Mouse (Mus musculus): ENCODE results near the gene Slc27a2. TPM values are rescaled to one million over a fixed set of nuclear protein-coding genes. Genes with fewer than 3 reads are reported as not detected.

Gene Slc27a2
- polyA plus RNA-seq (2015; fragmentation: Nextera tagmentation; extraction: Ambion mirVana) = 11.6 and 12.1 TPM in 2 replicates

GRCm38 (mm10) chr2:126552357-126553290 lies at the start of gene Slc27a2:
Gene Slc27a2 (plus strand): TSS chr2:126552407.

GRCm38 (mm10) chr2:126619249-126619704 lies 67.1 kb downstream of the Slc27a2 start, which contains the start of gene Hdc:
Gene Hdc (minus strand): TSS chr2:126619299.

Other genes with a start within 250 kb of the Slc27a2 start
- 0.04 TPM in 1 of 2 replicates, not detected in the other for gene Atp8b4, start 51.7 kb upstream of the Slc27a2 start, polyA plus RNA-seq (2015; fragmentation: Nextera tagmentation; extraction: Ambion mirVana)
- gene Hdc, start 66.9 kb downstream of the Slc27a2 start, polyA plus RNA-seq (2015; fragmentation: Nextera tagmentation; extraction: Ambion mirVana) = 0.74 and 0.99 TPM in 2 replicates
- 19.9 and 20.7 TPM in 2 replicates for gene Gabpb1, start 123.9 kb downstream of the Slc27a2 start, polyA plus RNA-seq (2015; fragmentation: Nextera tagmentation; extraction: Ambion mirVana)
- 24.4 and 25.6 TPM in 2 replicates for gene Usp8, start 154.9 kb downstream of the Slc27a2 start, polyA plus RNA-seq (2015; fragmentation: Nextera tagmentation; extraction: Ambion mirVana)
- 1.7 and 2.2 TPM in 2 replicates for gene Usp50, start 231.1 kb downstream of the Slc27a2 start, polyA plus RNA-seq (2015; fragmentation: Nextera tagmentation; extraction: Ambion mirVana)

All from neural tube, postnatal 0 days (tissue).